Mouse (Mus musculus) megakaryocyte, adult 5-6 weeks (primary cell): ENCODE results near the gene Impdh1. TPM values are rescaled to one million over a fixed set of nuclear protein-coding genes. Genes with fewer than 3 reads are reported as not detected.
"Not testable (repeated sequence)": the region's sequence is repeated elsewhere in the genome, so short reads cannot be mapped to it uniquely, and the experiment has no call there.

Experiments used
- ATAC-seq: 2 replicates; pipeline ENCODE4 v1.8.0; 2016; ENCODE audit warnings: mild to moderate bottlenecking, inconsistent platforms; ENCODE audit not compliant: poor library complexity, severe bottlenecking
- total RNA-seq, 2 experiments: library from RNA; stranded (forward) in 1 of 2; stranded (reverse) in 1 of 2; fragments of 153-499, 151-499 nt in 1 of 2; fragments of 221-1000, 200-1000 nt in 1 of 2; gene quantifications; 2 replicates each; pipeline versions ENCODE4 v1.2.3 to v1.2.4; 2015 to 2017

The Impdh1 gene
- 7.8 and 12.0 TPM in 2 replicates for total RNA-seq (2015)
- 9.0 and 11.6 TPM in 2 replicates for total RNA-seq (2017)

GRCm38 (mm10) chr6:29215881-29216501 is at the start of gene Impdh1:
Gene Impdh1 (minus strand): TSS chr6:29216364.
- ATAC-seq, result peak; percentile 62

- ATAC-seq, result no peak
Observed at GRCm38 (mm10) chr6:29264456-29264781, 48.3 kb upstream of the Impdh1 start.

GRCm38 (mm10) chr6:29263650-29264455 is 47.7 kb upstream of the Impdh1 start:
- no peak for ATAC-seq

- no peak for ATAC-seq
Observed at GRCm38 (mm10) chr6:29261831-29262230, 45.7 kb upstream of the Impdh1 start.

GRCm38 (mm10) chr6:29259418-29259817 is 43.3 kb upstream of the Impdh1 start:
- ATAC-seq, result no peak

GRCm38 (mm10) chr6:29247072-29247471 is 30.9 kb upstream of the Impdh1 start:
- no peak for ATAC-seq

GRCm38 (mm10) chr6:29246585-29246984 is 30.4 kb upstream of the Impdh1 start:
- ATAC-seq, result no peak

- no peak for ATAC-seq
Observed at GRCm38 (mm10) chr6:29246183-29246582, 30.0 kb upstream of the Impdh1 start.

- peak; percentile 93 for ATAC-seq
Observed at GRCm38 (mm10) chr6:29245272-29246120, 29.3 kb upstream of the Impdh1 start.

- ATAC-seq, result no peak
Observed at GRCm38 (mm10) chr6:29242265-29242664, 26.1 kb upstream of the Impdh1 start.

- no peak for ATAC-seq
Observed at GRCm38 (mm10) chr6:29241697-29242096, 25.5 kb upstream of the Impdh1 start.

GRCm38 (mm10) chr6:29240806-29241205 is 24.6 kb upstream of the Impdh1 start:
- ATAC-seq, result peak; percentile 45; the same call in 1 of the 2 replicates

- ATAC-seq, result peak; percentile 57
Observed at GRCm38 (mm10) chr6:29234272-29234671, 18.1 kb upstream of the Impdh1 start.

GRCm38 (mm10) chr6:29233710-29234109 is 17.5 kb upstream of the Impdh1 start:
- ATAC-seq, result no peak

- ATAC-seq, result peak; percentile 69
Observed at GRCm38 (mm10) chr6:29232321-29232720, 16.2 kb upstream of the Impdh1 start.

GRCm38 (mm10) chr6:29231799-29232198 is 15.6 kb upstream of the Impdh1 start:
- peak; percentile 31 for ATAC-seq

GRCm38 (mm10) chr6:29230386-29230785 is 14.2 kb upstream of the Impdh1 start:
- no peak for ATAC-seq

GRCm38 (mm10) chr6:29229265-29229913 is 13.2 kb upstream of the Impdh1 start:
- ATAC-seq, result no peak

- ATAC-seq, result not testable (repeated sequence)
Observed at GRCm38 (mm10) chr6:29217717-29218116, 1.6 kb upstream of the Impdh1 start.

- ATAC-seq, result no peak
Observed at GRCm38 (mm10) chr6:29215181-29215580, 983 bp downstream of the Impdh1 start.

GRCm38 (mm10) chr6:29214776-29215175 is 1.4 kb downstream of the Impdh1 start:
- no peak for ATAC-seq
